Mouse (Mus musculus): Measurements from ENCODE around the gene Inpp4b.

- TF ChIP-seq CTCF (IDR thresholded peaks at IDR 0.05; ENCODE audit: low read depth) (peak; percentile 96), EP300 (optimal IDR thresholded peaks at IDR 0.05) (no peak)
Observed at GRCm38 (mm10) chr8:81806797-81807196, 464.4 kb downstream of the Inpp4b start.

Data from stomach, postnatal 0 days (tissue).